Mouse (Mus musculus) stomach, embryonic 15.5 days (tissue): Measurements from ENCODE around the gene Tmem108. TPM values are rescaled to one million over a fixed set of nuclear protein-coding genes. Genes with fewer than 3 reads are reported as not detected.

Experiments used
- ATAC-seq: fragments of 200-750 bp; cut with Nextera tagmentation; 2 replicates; pipeline ENCODE4 v1.8.0; 2017; ENCODE audit warnings: low read depth, moderate number of reproducible peaks, moderate TSS enrichment; ENCODE audit not compliant: insufficient read depth, low FRiP score
- H3K27ac ChIP-seq: fragments of 300-500 bp; sonication (generic); 2 replicates; pipeline ENCODE4 v1.5.1; 2015; ENCODE audit warnings: mild to moderate bottlenecking, inconsistent platforms
- H3K27me3 ChIP-seq: fragments of 300-500 bp; sonication (generic); replicated peaks from 2 replicates; pipeline ENCODE4 v1.6.1; 2015; ENCODE audit warnings: inconsistent platforms
- H3K36me3 ChIP-seq: fragments of 300-500 bp; sonication (generic); 2 replicates; pipeline ENCODE4 v1.6.1; 2015; ENCODE audit warnings: inconsistent platforms
- H3K4me1 ChIP-seq: fragments of 300-500 bp; sonication (generic); 2 replicates; pipeline ENCODE4 v1.6.1; 2015; ENCODE audit warnings: inconsistent platforms
- H3K4me2 ChIP-seq: fragments of 300-500 bp; sonication (generic); 2 replicates; pipeline ENCODE4 v1.6.1; 2015; ENCODE audit warnings: mild to moderate bottlenecking, inconsistent platforms
- H3K4me3 ChIP-seq: fragments of 300-500 bp; sonication (generic); replicated peaks from 2 replicates; pipeline ENCODE4 v1.5.1; 2015; ENCODE audit warnings: inconsistent platforms
- H3K9ac ChIP-seq: fragments of 300-500 bp; sonication (generic); 2 replicates; pipeline ENCODE4 v1.6.1; 2015; ENCODE audit warnings: inconsistent platforms
- H3K9me3 ChIP-seq: fragments of 300-500 bp; sonication (generic); 2 replicates; pipeline ENCODE4 v1.6.1; 2016; ENCODE audit warnings: inconsistent platforms
- WGBS: fragments of 180-500 bp; shearing (Covaris S2); methylation state at CpG from one replicate; pipeline ENCODE4 v1.1.7; 2015; 5-methylcytosine and 5-hydroxymethylcytosine counted together
- polyA plus RNA-seq: library from polyadenylated mRNA; unstranded; fragments of >200 nt; fragmentation: Nextera tagmentation; extraction: Ambion mirVana; gene quantifications from 2 replicates; pipeline ENCODE4 v1.2.1, GENCODE M21; 2015

The Tmem108 gene
- polyA plus RNA-seq, 1 experiment from 2014 or later = 12.9 TPM

DNA sequence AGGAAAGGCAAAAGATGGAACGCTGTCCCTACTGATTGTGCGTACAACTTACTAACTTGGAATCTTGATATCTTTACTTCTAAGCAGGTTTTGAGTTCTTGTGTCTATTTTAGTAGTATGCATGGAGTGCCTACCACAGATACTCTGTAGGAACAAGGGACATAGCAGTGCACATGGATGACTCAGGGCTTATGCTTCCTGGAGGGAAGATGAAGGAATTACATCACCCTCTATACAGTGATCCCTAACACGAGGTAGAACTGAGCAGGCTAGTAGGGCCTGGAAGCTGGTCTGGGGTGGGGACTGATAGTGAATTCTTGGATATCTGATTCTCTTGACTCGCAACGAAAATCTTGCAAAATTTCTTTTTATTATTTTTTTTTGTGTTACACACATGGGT, 185.7 kb downstream of the Tmem108 start:
- no peaks in the 10 kb centered on the region for H3K9me3 ChIP-seq
- H3K4me2 ChIP-seq = no peak overlapping the region
- WGBS = 92% methylated on average over 5 of the region's 5 CpGs
- H3K27ac ChIP-seq = no peak overlapping the region
- H3K36me3 ChIP-seq = no peaks in the 10 kb centered on the region
- H3K4me3 ChIP-seq = no peak overlapping the region
- no peak for ATAC-seq
- 0 out of 2 replicates have a peak, but pooled peaks cover 3% of the 10 kb centered on the region for H3K4me1 ChIP-seq
- no peak overlapping the region for H3K9ac ChIP-seq
- H3K27me3 ChIP-seq = no peaks in the 10 kb centered on the region

DNA sequence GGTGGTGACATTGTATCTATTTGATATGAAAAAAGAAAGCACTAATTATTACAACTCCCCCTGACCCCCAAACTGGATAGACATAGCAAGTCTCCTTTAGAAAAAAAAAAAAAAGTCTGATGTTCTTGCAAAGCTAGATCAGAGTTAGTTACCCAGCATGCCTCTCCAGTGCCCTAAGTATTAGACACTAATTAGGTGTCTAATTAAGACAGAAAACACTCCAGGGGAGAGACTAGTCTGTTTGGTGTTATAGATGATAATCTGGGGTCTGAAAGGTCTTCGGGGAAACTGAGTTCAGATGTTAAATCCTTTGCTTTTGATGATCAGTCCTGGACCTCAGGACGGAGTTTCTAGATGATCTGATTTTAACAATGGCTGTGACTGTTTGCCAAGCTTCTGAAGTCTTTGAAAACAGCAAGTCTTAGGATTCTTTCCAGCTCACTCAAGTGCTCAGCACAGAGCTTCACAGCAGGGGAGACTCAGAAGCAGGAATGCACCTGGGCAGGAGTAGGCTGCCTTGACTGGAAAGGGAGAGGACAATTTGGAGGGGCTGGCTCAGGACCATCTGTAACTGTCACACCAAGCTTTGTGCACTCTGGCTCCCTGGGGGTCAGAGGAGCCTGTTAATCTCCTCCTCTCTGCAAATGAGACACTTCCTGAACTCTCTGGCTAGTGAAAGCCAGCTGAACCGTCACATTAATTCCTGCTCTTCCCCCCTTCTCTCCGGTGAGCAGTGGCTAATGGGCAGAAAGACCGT, 187.5 kb downstream of the Tmem108 start:
- Histone ChIP-seq H3K9ac (no peak overlapping the region), H3K4me2 (no peak overlapping the region), H3K36me3 (no peaks in the 10 kb centered on the region), H3K4me1 (0 out of 2 replicates have a peak, but pooled peaks cover 3% of the 10 kb centered on the region), H3K4me3 (no peak overlapping the region), H3K27me3 (no peaks in the 10 kb centered on the region), H3K27ac (no peak overlapping the region), H3K9me3 (no peaks in the 10 kb centered on the region)
- no peak for ATAC-seq
- WGBS = 13% methylated on average over 5 of the region's 5 CpGs

- ATAC-seq = no peak
- Histone ChIP-seq H3K4me3 (no peak overlapping the region), H3K27me3 (no peaks in the 10 kb centered on the region), H3K36me3 (no peaks in the 10 kb centered on the region), H3K4me2 (no peak overlapping the region), H3K9me3 (no peaks in the 10 kb centered on the region), H3K27ac (no peak overlapping the region), H3K9ac (no peak overlapping the region), H3K4me1 (0 out of 2 replicates have a peak, but pooled peaks cover 3% of the 10 kb centered on the region)
- WGBS = 72% methylated on average over 14 of the region's 14 CpGs
These were observed 191.4 kb downstream of the Tmem108 start for GRCm38 (mm10) chr9:103570158-103570741.

GRCm38 (mm10) chr9:103568983-103569382, 192.7 kb downstream of the Tmem108 start:
- Histone ChIP-seq H3K4me2 (no peak overlapping the region), H3K36me3 (no peaks in the 10 kb centered on the region), H3K9me3 (no peaks in the 10 kb centered on the region), H3K4me1 (no peaks in the 10 kb centered on the region), H3K27ac (no peak overlapping the region), H3K4me3 (no peak overlapping the region), H3K9ac (no peak overlapping the region), H3K27me3 (no peaks in the 10 kb centered on the region)
- no peak for ATAC-seq
- WGBS = 87% methylated on average over 9 of the region's 9 CpGs

GRCm38 (mm10) chr9:103565186-103565585, 196.5 kb downstream of the Tmem108 start:
- no peak for ATAC-seq
- WGBS = 88% methylated on average over 9 of the region's 9 CpGs
- no peak overlapping the region for H3K27ac ChIP-seq

DNA sequence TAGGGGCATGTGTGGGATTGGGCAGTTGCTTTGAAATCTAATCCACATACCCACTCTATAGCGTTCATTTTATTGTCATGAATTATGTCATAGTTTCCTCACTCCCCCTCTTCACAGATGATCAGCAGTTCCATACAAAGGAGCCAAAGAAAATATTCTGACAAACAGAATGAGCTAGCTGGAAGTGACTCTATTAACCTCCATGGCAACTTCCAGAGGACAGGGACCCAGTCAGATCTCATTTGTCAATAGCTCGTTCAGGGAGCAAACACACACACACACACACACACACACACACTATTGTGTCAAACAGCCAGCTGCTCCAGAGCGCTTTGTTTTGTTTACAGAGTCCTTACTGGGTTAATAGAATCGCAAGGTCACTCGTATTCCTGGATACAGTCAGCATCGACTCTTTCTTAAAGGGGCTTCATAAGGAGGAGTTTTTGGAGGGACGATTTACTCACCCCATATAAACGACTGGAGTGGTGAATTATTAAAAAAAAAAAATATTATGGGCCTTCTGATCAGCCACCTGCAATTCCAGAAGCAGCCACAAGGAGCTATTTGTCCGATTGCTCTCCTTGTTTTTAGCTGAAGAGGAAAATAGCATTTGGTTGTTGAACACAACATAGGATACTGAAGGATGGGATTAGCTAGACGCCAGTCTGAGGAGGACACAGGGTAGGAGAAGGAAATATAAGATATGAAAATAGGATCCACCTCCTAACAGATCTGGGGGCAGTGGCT, 197.6 kb downstream of the Tmem108 start:
- Histone ChIP-seq H3K9me3 (no peaks in the 10 kb centered on the region), H3K4me3 (no peak overlapping the region), H3K27ac (no peak overlapping the region), H3K9ac (no peak overlapping the region), H3K4me1 (0 out of 2 replicates have a peak, but pooled peaks cover under 1% of the 10 kb centered on the region), H3K27me3 (no peaks in the 10 kb centered on the region), H3K36me3 (no peaks in the 10 kb centered on the region), H3K4me2 (no peak overlapping the region)
- 0 out of 2 replicates have a peak, but pooled peaks have one; percentile 20 for ATAC-seq
- WGBS = 21% methylated on average over 10 of the region's 10 CpGs

More at GRCm38 (mm10) chr9:103565186-103565585, 196.5 kb downstream of the Tmem108 start:
- H3K36me3 ChIP-seq = no peaks in the 10 kb centered on the region
- no peaks in the 10 kb centered on the region for H3K27me3 ChIP-seq
- H3K9me3 ChIP-seq = no peaks in the 10 kb centered on the region
- H3K4me3 ChIP-seq = no peak overlapping the region
- no peaks in the 10 kb centered on the region for H3K4me1 ChIP-seq
- H3K9ac ChIP-seq = no peak overlapping the region
- H3K4me2 ChIP-seq = no peak overlapping the region

DNA sequence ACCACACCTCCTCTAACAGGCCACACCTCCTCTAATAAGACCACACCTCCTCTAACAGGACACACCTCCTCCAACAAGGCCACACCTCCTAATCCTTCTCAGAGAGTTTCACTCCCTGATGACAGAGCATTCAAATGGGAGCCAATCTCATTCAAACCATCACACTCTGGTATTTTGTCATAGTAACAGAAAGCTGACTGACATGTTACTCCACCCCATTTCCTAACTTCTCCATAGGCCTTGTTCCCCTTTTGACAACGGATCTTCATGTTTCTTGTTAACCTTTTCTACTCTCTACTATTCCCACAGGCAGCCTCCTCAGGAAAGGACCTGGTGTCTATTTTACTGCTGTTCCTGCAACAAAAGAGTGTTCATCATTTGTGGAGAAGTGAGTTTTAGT, 199.6 kb downstream of the Tmem108 start:
- 69% methylated on average over 1 of the region's 1 CpGs for WGBS
- no peak overlapping the region for H3K9ac ChIP-seq
- peaks cover 6% of the 10 kb centered on the region; the same call in 1 of the 2 replicates for H3K4me1 ChIP-seq
- H3K27ac ChIP-seq = no peak overlapping the region
- H3K4me2 ChIP-seq = no peak overlapping the region
- no peak overlapping the region for H3K4me3 ChIP-seq
- H3K27me3 ChIP-seq = no peaks in the 10 kb centered on the region
- no peaks in the 10 kb centered on the region for H3K9me3 ChIP-seq
- H3K36me3 ChIP-seq = no peaks in the 10 kb centered on the region
- ATAC-seq = no peak

- Histone ChIP-seq H3K27ac (no peak overlapping the region), H3K36me3 (no peaks in the 10 kb centered on the region), H3K4me1 (peaks cover 6% of the 10 kb centered on the region; the same call in 1 of the 2 replicates), H3K9me3 (no peaks in the 10 kb centered on the region), H3K27me3 (no peaks in the 10 kb centered on the region), H3K4me3 (no peak overlapping the region), H3K4me2 (no peak overlapping the region), H3K9ac (no peak overlapping the region)
- no peak for ATAC-seq
- 40% methylated on average over 6 of the region's 6 CpGs for WGBS
These were observed 202.9 kb downstream of the Tmem108 start for GRCm38 (mm10) chr9:103558741-103559140.

GRCm38 (mm10) chr9:103558240-103558639, 203.4 kb downstream of the Tmem108 start:
- Histone ChIP-seq H3K9me3 (no peaks in the 10 kb centered on the region), H3K4me3 (no peak overlapping the region), H3K9ac (no peak overlapping the region), H3K27me3 (no peaks in the 10 kb centered on the region), H3K4me1 (peaks cover 6% of the 10 kb centered on the region; the same call in 1 of the 2 replicates), H3K36me3 (no peaks in the 10 kb centered on the region), H3K4me2 (no peak overlapping the region), H3K27ac (no peak overlapping the region)
- WGBS = 69% methylated on average over 7 of the region's 7 CpGs
- ATAC-seq = no peak

- no peak overlapping the region for H3K27ac ChIP-seq
- no peak for ATAC-seq
- H3K9ac ChIP-seq = no peak overlapping the region
- no peak overlapping the region for H3K4me3 ChIP-seq
- H3K4me1 ChIP-seq = peaks cover 6% of the 10 kb centered on the region; the same call in 1 of the 2 replicates
- WGBS = 89% methylated on average over 15 of the region's 15 CpGs
- no peaks in the 10 kb centered on the region for H3K36me3 ChIP-seq
- H3K4me2 ChIP-seq = no peak overlapping the region
- no peaks in the 10 kb centered on the region for H3K27me3 ChIP-seq
- H3K9me3 ChIP-seq = no peaks in the 10 kb centered on the region
These were observed 204.6 kb downstream of the Tmem108 start for GRCm38 (mm10) chr9:103557085-103557484.

DNA sequence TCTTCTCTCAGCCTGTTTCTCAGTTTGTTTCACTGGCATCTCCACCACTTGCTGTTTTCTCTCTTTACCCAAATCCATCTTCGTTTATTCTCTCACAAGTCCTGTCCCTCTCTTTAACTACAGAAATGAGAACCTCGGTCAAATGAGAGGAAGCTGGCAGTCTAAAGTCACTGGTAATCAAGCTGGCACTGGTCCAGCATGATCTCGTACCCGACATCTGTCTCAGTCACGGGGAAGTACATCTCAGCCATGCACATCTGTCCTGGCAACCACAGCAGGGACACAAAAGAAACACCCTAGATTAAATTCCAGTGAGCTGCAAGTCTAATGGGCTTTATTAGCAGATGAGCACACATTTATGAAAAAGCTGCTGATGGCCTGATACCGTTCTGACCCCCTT, 206.3 kb downstream of the Tmem108 start:
- ATAC-seq = no peak
- H3K9ac ChIP-seq = no peak overlapping the region

More for the DNA sequence above, 206.3 kb downstream of the Tmem108 start:
- H3K27ac ChIP-seq = no peak overlapping the region
- H3K36me3 ChIP-seq = no peaks in the 10 kb centered on the region
- H3K27me3 ChIP-seq = no peaks in the 10 kb centered on the region
- 56% methylated on average over 6 of the region's 6 CpGs for WGBS
- H3K4me2 ChIP-seq = no peak overlapping the region
- H3K9me3 ChIP-seq = no peaks in the 10 kb centered on the region
- H3K4me3 ChIP-seq = no peak overlapping the region
- peaks cover 6% of the 10 kb centered on the region; the same call in 1 of the 2 replicates for H3K4me1 ChIP-seq
